Mouse (Mus musculus): Measurements from ENCODE around the gene Cacna1d. TPM values are rescaled to one million over a fixed set of nuclear protein-coding genes. Genes with fewer than 3 reads are reported as not detected.

The Cacna1d gene
- 1.1 and 1.2 TPM in 2 replicates for polyA plus RNA-seq (2016; fragmentation: Nextera tagmentation; extraction: Ambion mirVana)

DNA sequence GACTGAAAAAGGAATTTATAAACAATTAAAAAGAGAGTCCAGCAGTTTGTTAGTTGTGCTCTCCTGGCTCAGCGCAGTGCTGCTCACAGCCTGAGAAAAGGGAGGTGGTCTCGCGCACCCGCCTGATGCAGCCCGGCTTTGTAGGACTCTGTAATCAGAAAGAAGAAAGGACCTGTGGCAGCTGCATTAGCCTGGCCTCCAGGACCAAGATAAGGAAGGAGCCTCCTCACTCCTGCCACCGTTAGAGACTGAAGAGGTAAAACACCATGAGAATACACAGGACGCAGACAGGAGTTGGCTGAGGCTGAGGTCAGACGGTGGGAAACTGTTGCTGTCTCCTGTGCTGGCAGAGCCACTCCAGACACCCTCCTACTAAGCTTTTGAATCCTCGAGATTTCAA, at the start of gene Cacna1d:
Gene Cacna1d, minus strand, starts transcription at position 114 of the 400 bp plus-strand sequence.
- Histone ChIP-seq H3K4me3 (no peak within 1 kb of the TSS), H3K4me1 (replicated peaks) (no peaks in the 10 kb centered on the region), H3K27ac (no peak within 1 kb of the TSS), H3K9me3 (no peaks in the 10 kb centered on the region), H3K36me3 (peaks cover 98% of the 10 kb centered on the region), H3K27me3 (ENCODE audit: insufficient read depth, poor library complexity, severe bottlenecking) (no peaks in the 10 kb centered on the region)
- no peak for DNase-seq (ENCODE audit: low spot score)
- 91% methylated on average over 9 of the region's 9 CpGs for WGBS

- no peak overlapping the region for H3K4me3 ChIP-seq
- H3K9me3 ChIP-seq: no peaks in the 10 kb centered on the region
- peaks cover 4% of the 10 kb centered on the region for H3K36me3 ChIP-seq
- peaks cover 15% of the 10 kb centered on the region; the same call in 1 of the 2 replicates for H3K4me1 ChIP-seq (replicated peaks)
- H3K27me3 ChIP-seq (ENCODE audit: insufficient read depth, poor library complexity, severe bottlenecking): no peaks in the 10 kb centered on the region
- 90% methylated on average over 6 of the region's 6 CpGs for WGBS
- DNase-seq (ENCODE audit: low spot score): no peak
- H3K27ac ChIP-seq: no peak overlapping the region
Observed at GRCm38 (mm10) chr14:30533780-30534450, 42.7 kb upstream of the Cacna1d start.

DNA sequence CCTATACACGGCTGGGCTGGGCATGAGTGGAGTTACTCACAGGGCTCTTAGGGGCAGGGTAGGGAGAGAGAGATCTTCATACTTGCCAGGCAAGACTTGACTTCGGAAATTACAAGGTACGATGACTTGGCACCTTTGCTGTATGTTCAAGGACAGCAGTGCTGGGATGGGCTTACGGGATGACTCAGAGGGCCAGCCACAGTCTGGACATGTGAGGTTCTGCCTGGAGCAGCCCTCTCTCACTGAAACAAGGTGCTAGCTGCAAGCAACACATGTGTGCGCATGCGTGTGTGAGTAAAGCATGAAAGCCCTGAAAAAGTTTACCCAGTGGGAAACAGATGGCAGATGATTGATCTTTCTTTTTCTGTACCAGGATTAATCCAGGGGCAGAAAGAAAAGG, 40.6 kb upstream of the Cacna1d start:
- Histone ChIP-seq H3K4me3 (no peak overlapping the region), H3K27ac (no peak overlapping the region), H3K27me3 (ENCODE audit: insufficient read depth, poor library complexity, severe bottlenecking) (no peaks in the 10 kb centered on the region), H3K9me3 (no peaks in the 10 kb centered on the region), H3K36me3 (peaks cover 23% of the 10 kb centered on the region), H3K4me1 (replicated peaks) (peaks cover 8% of the 10 kb centered on the region; the same call in 1 of the 2 replicates)
- no peak for DNase-seq (ENCODE audit: low spot score)
- WGBS: 93% methylated on average over 6 of the region's 6 CpGs

DNA sequence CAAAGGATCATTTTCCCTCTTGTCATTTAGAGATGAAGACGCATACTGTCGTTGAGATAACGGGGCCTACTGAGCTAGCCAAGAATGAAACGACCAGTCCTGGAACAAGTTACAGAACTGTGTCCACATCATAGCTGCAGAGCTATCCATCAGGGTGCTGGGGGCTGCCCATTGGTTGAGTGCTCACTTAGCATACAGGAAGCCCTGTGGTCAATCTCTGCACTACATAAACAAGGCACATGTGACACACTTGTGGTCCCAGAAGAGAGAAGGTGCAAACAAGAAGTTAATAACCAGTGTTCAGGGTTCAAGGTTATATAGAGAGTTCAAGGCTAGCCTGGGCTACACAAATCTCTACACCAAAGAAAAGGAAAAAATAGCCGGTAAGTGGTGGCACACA, 40.2 kb upstream of the Cacna1d start:
- no peak overlapping the region for H3K27ac ChIP-seq
- 89% methylated on average over 5 of the region's 5 CpGs for WGBS

GRCm38 (mm10) chr14:30530726-30531269, 39.5 kb upstream of the Cacna1d start:
- Histone ChIP-seq H3K9me3 (no peaks in the 10 kb centered on the region), H3K27ac (no peak overlapping the region), H3K27me3 (ENCODE audit: insufficient read depth, poor library complexity, severe bottlenecking) (no peaks in the 10 kb centered on the region), H3K4me1 (replicated peaks) (peaks cover 8% of the 10 kb centered on the region; the same call in 1 of the 2 replicates), H3K4me3 (no peak overlapping the region), H3K36me3 (peaks cover 33% of the 10 kb centered on the region)
- 76% methylated on average over 8 of the region's 8 CpGs for WGBS
- no peak for DNase-seq (ENCODE audit: low spot score)

More for the DNA sequence above, 40.2 kb upstream of the Cacna1d start:
- Histone ChIP-seq H3K4me1 (replicated peaks) (peaks cover 8% of the 10 kb centered on the region; the same call in 1 of the 2 replicates), H3K36me3 (peaks cover 27% of the 10 kb centered on the region), H3K27me3 (ENCODE audit: insufficient read depth, poor library complexity, severe bottlenecking) (no peaks in the 10 kb centered on the region), H3K9me3 (no peaks in the 10 kb centered on the region), H3K4me3 (no peak overlapping the region)
- no peak for DNase-seq (ENCODE audit: low spot score)

DNA sequence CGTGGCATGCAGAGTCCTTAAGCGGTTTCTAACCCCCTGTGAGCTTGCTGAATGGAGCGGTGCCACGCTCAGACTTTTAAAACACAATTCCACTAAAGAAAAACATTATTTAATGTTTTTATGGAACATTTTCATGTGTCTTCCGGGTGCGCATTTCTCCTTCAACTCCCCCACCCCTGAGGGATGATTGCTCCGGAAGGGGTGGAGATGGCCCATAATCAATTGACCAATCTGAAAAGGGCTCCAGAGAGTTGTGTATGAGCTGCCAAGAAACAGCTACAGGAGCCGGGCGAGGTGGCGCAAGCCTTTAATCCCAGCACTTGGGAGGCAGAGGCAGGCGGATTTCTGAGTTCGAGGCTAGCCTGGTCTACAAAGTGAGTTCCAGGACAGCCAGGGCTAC, 38.2 kb upstream of the Cacna1d start:
- WGBS: 94% methylated on average over 12 of the region's 12 CpGs
- H3K27ac ChIP-seq: no peak overlapping the region
- DNase-seq (ENCODE audit: low spot score): no peak

GRCm38 (mm10) chr14:30528961-30529360, 37.7 kb upstream of the Cacna1d start:
- H3K4me3 ChIP-seq: no peak overlapping the region
- H3K36me3 ChIP-seq: peaks cover 52% of the 10 kb centered on the region
- H3K27ac ChIP-seq: no peak overlapping the region
- DNase-seq (ENCODE audit: low spot score): no peak
- H3K27me3 ChIP-seq (ENCODE audit: insufficient read depth, poor library complexity, severe bottlenecking): no peaks in the 10 kb centered on the region
- peaks cover 8% of the 10 kb centered on the region; the same call in 1 of the 2 replicates for H3K4me1 ChIP-seq (replicated peaks)
- 86% methylated on average over 5 of the region's 5 CpGs for WGBS
- no peaks in the 10 kb centered on the region for H3K9me3 ChIP-seq

More for the DNA sequence above, 38.2 kb upstream of the Cacna1d start:
- H3K9me3 ChIP-seq: no peaks in the 10 kb centered on the region
- H3K4me1 ChIP-seq (replicated peaks): peaks cover 8% of the 10 kb centered on the region; the same call in 1 of the 2 replicates
- H3K27me3 ChIP-seq (ENCODE audit: insufficient read depth, poor library complexity, severe bottlenecking): no peaks in the 10 kb centered on the region
- peaks cover 47% of the 10 kb centered on the region for H3K36me3 ChIP-seq
- H3K4me3 ChIP-seq: no peak overlapping the region

GRCm38 (mm10) chr14:30528392-30528791, 37.1 kb upstream of the Cacna1d start:
- Histone ChIP-seq H3K9me3 (no peaks in the 10 kb centered on the region), H3K27ac (no peak overlapping the region), H3K27me3 (ENCODE audit: insufficient read depth, poor library complexity, severe bottlenecking) (no peaks in the 10 kb centered on the region), H3K4me3 (no peak overlapping the region), H3K36me3 (peaks cover 57% of the 10 kb centered on the region), H3K4me1 (replicated peaks) (peaks cover 8% of the 10 kb centered on the region; the same call in 1 of the 2 replicates)
- 89% methylated on average over 10 of the region's 10 CpGs for WGBS
- DNase-seq (ENCODE audit: low spot score): no peak

DNA sequence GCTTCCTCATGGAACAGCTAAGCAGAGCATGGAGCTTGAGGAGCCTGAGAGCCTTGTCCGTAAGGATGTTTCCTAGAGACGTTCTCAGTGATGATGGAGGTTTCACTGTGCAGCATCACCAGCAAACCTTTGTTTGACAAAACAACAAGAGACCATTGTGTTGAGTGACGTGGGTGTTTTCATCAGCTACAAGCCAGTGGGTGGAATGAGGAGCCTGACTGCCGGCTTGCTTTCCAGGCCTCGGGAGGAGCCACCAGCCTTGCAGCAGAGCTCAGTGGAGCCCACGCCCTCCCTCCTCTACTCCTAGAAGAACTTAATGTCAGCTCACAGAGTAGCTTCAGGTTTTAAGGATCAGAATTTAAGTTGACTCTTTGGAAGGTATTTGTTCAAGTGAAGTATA, 32.1 kb upstream of the Cacna1d start:
- H3K9me3 ChIP-seq: no peaks in the 10 kb centered on the region
- no peak overlapping the region for H3K4me3 ChIP-seq
- H3K27ac ChIP-seq: no peak overlapping the region
- WGBS: 71% methylated on average over 6 of the region's 6 CpGs
- H3K4me1 ChIP-seq (replicated peaks): no peaks in the 10 kb centered on the region
- H3K36me3 ChIP-seq: peaks cover 98% of the 10 kb centered on the region
- H3K27me3 ChIP-seq (ENCODE audit: insufficient read depth, poor library complexity, severe bottlenecking): no peaks in the 10 kb centered on the region
- DNase-seq (ENCODE audit: low spot score): no peak

GRCm38 (mm10) chr14:30519323-30519722, 28.1 kb upstream of the Cacna1d start:
- Histone ChIP-seq H3K27me3 (ENCODE audit: insufficient read depth, poor library complexity, severe bottlenecking) (no peaks in the 10 kb centered on the region), H3K27ac (no peak overlapping the region), H3K36me3 (peaks cover 89% of the 10 kb centered on the region), H3K4me3 (no peak overlapping the region), H3K9me3 (no peaks in the 10 kb centered on the region), H3K4me1 (replicated peaks) (no peaks in the 10 kb centered on the region)
- WGBS: 95% methylated on average over 5 of the region's 5 CpGs
- no peak for DNase-seq (ENCODE audit: low spot score)

DNA sequence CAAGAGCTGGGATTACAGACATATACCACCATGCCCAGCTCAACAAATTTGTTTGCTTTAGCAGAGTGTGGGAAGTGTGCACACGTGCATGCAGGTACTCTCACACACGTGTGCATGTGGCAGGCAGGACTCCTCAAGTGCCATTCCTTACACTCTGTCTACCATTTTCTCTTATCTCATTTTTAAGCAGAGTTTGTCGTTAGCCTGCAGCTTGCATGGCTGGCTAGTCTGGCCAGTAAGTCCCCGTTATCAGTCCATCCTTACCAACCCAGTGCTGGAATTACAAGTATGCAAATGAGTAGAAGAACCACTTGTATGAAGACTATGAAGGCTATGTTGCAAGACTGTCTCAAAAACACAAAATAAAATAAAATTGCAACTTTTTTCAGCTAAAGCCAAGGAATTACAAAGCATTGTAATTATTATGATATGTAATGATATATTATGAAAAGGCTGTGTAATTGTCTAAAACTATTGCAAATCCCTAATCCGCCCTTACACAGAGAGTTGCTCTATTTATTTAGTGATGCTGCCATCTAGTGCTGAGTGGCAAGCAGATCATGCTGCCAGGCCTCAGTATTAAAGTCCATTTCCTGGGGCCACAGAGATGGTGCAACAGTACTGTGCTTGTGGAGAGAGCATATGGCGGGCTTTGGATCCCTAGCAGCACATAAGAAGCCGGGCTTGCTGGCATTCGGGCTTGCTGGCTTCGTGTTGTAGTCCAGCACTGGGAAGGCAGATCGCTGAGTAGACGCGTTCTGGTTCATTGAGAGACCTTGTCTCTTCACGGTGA, 24.9 kb upstream of the Cacna1d start:
- Histone ChIP-seq H3K4me3 (no peak overlapping the region), H3K27me3 (ENCODE audit: insufficient read depth, poor library complexity, severe bottlenecking) (no peaks in the 10 kb centered on the region), H3K4me1 (replicated peaks) (no peaks in the 10 kb centered on the region), H3K9me3 (no peaks in the 10 kb centered on the region), H3K36me3 (peaks cover 86% of the 10 kb centered on the region), H3K27ac (no peak overlapping the region)
- WGBS: 94% methylated on average over 13 of the region's 13 CpGs
- DNase-seq (ENCODE audit: low spot score): no peak

DNA sequence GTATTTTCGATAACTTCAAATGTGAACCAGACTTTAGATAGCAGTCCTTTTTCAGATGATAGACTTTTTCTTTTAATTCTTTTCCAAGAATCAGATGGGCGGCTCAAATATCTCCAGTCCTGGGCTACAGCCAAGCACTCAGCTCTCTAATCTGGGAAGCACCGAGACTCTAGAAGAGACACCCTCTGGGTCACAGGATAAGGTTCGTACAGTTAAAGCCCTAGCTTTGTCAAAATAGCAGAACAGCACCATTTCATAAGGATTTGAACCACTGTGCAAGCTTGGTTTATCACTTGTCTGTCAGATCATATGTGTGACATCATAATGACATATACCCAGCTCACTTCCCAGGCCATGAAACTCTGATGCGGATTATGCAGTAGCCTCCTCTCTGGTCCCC, 21.6 kb upstream of the Cacna1d start:
- WGBS: 94% methylated on average over 5 of the region's 5 CpGs

More for the DNA sequence above, 21.6 kb upstream of the Cacna1d start:
- Histone ChIP-seq H3K36me3 (peaks cover 82% of the 10 kb centered on the region), H3K9me3 (no peaks in the 10 kb centered on the region), H3K27ac (no peak overlapping the region), H3K4me1 (replicated peaks) (no peaks in the 10 kb centered on the region), H3K4me3 (no peak overlapping the region), H3K27me3 (ENCODE audit: insufficient read depth, poor library complexity, severe bottlenecking) (no peaks in the 10 kb centered on the region)
- no peak for DNase-seq (ENCODE audit: low spot score)
